Mouse (Mus musculus) naive thymus-derived CD4-positive, alpha-beta T cell, adult 2 months (primary cell): Measurements from ENCODE around the gene Ina.

Experiments used
- DNase-seq: peaks from one replicate; pipeline ENCODE4 v3.0.0-alpha.2; 2011; ENCODE audit warnings: low read depth

The Ina gene

GRCm38 (mm10) chr19:47014159-47014446, 395 bp upstream of the Ina start:
- DNase-seq: no peak

- DNase-seq: no peak
Observed at GRCm38 (mm10) chr19:47015396-47015795, 898 bp downstream of the Ina start.

GRCm38 (mm10) chr19:47015965-47016364, 1.5 kb downstream of the Ina start:
- DNase-seq: no peak

- peak; percentile 50 for DNase-seq
Observed at GRCm38 (mm10) chr19:47016487-47016886, 2.0 kb downstream of the Ina start.

GRCm38 (mm10) chr19:47017831-47018230, 3.3 kb downstream of the Ina start:
- DNase-seq: no peak

- DNase-seq: no peak
Observed at GRCm38 (mm10) chr19:47018330-47018729, 3.8 kb downstream of the Ina start.

GRCm38 (mm10) chr19:47019326-47019725, 4.8 kb downstream of the Ina start:
- DNase-seq: no peak

- DNase-seq: no peak
Observed at GRCm38 (mm10) chr19:47022709-47023108, 8.2 kb downstream of the Ina start.

GRCm38 (mm10) chr19:47023546-47023945, 9.0 kb downstream of the Ina start:
- DNase-seq: no peak

GRCm38 (mm10) chr19:47024954-47025353, 10.5 kb downstream of the Ina start:
- DNase-seq: no peak

- no peak for DNase-seq
Observed at GRCm38 (mm10) chr19:47026513-47026912, 12.0 kb downstream of the Ina start.

GRCm38 (mm10) chr19:47029796-47030195, 15.3 kb downstream of the Ina start:
- DNase-seq: no peak

- no peak for DNase-seq
Observed at GRCm38 (mm10) chr19:47031770-47032169, 17.3 kb downstream of the Ina start.

GRCm38 (mm10) chr19:47034916-47035315, 20.4 kb downstream of the Ina start:
- DNase-seq: no peak

- no peak for DNase-seq
Observed at GRCm38 (mm10) chr19:47036596-47036995, 22.1 kb downstream of the Ina start.

GRCm38 (mm10) chr19:47040720-47041473, 26.4 kb downstream of the Ina start:
- no peak for DNase-seq

GRCm38 (mm10) chr19:47043608-47044007, 29.1 kb downstream of the Ina start:
- peak; percentile 60 for DNase-seq

GRCm38 (mm10) chr19:47046343-47046742, 31.8 kb downstream of the Ina start:
- DNase-seq: peak; percentile 27

GRCm38 (mm10) chr19:47047236-47047833, 32.8 kb downstream of the Ina start:
- DNase-seq: no peak

- no peak for DNase-seq
Observed at GRCm38 (mm10) chr19:47049061-47049460, 34.6 kb downstream of the Ina start.

- no peak for DNase-seq
Observed at GRCm38 (mm10) chr19:47049840-47050239, 35.3 kb downstream of the Ina start.

- peak; percentile 91 for DNase-seq
Observed at GRCm38 (mm10) chr19:47050271-47051032, 36.0 kb downstream of the Ina start, which contains the start of gene Pcgf6. Gene Pcgf6, minus strand, starts transcription at chr19:47050906.

- DNase-seq: no peak
Observed at GRCm38 (mm10) chr19:47052927-47053326, 38.4 kb downstream of the Ina start.
